Comparison of ENCODE assay signal across 7 mouse cellular contexts in genomic region chr2:73277021-73277708, GRCm38 (mm10). TPM values are rescaled to one million over a fixed set of nuclear protein-coding genes. Genes with fewer than 3 reads are reported as not detected.
DNase-seq lines count a peak whose midpoint lies in the region; ATAC-seq lines count a peak whose summit lies in the region.

No protein-coding gene starts in this region.

- peaks cover 69% of the 10 kb centered on the region for H3K4me1 ChIP-seq in megakaryocyte, embryonic 14.5 days
- H3K4me1 ChIP-seq in embryonic facial prominence, embryonic 10.5 days, result peaks cover 62% of the 10 kb centered on the region
- H3K4me1 ChIP-seq in neural tube, embryonic 12.5 days, result peaks cover 54% of the 10 kb centered on the region

- no peaks in the 10 kb centered on the region for H3K36me3 ChIP-seq in megakaryocyte, embryonic 14.5 days (replicated peaks; ENCODE audit: low read length)
- no peaks in the 10 kb centered on the region for H3K36me3 ChIP-seq in embryonic facial prominence, embryonic 10.5 days (replicated peaks)
- H3K36me3 ChIP-seq in neural tube, embryonic 12.5 days, result no peaks in the 10 kb centered on the region

- no peaks in the 10 kb centered on the region for H3K9me3 ChIP-seq in megakaryocyte, embryonic 14.5 days
- no peaks in the 10 kb centered on the region for H3K9me3 ChIP-seq in embryonic facial prominence, embryonic 10.5 days
- H3K9me3 ChIP-seq in neural tube, embryonic 12.5 days, result no peaks in the 10 kb centered on the region

- H3K4me2 ChIP-seq in neural tube, embryonic 12.5 days (replicated peaks), result peak overlapping the region; percentile 40

- DNase-seq in embryonic facial prominence, embryonic 10.5 days (ENCODE audit: low spot score), result peak; percentile 70
- peak; percentile 57 for DNase-seq in induced T-regulatory cell, adult 2 months (ENCODE audit: low read depth)
- no peak for DNase-seq in urinary bladder, postnatal 14 days (ENCODE audit: low spot score)

- no peak; the same call in 1 of the 2 replicates for ATAC-seq in megakaryocyte, adult 5-6 weeks (ENCODE audit: poor library complexity, severe bottlenecking)
- no peak for ATAC-seq in neural tube, embryonic 12.5 days (ENCODE audit: low FRiP score, low read depth)
- ATAC-seq in activated CD4-positive, CD25-positive, alpha-beta regulatory T cell, adult 4 months, result no peak

- WGBS in embryonic facial prominence, embryonic 10.5 days, result under 1% methylated on average over 38 of the region's 38 CpGs
- under 1% methylated on average over 38 of the region's 38 CpGs for WGBS in neural tube, embryonic 12.5 days

- H3K9ac ChIP-seq in neural tube, embryonic 12.5 days, result 0 out of 2 replicates have a peak overlapping the region, but pooled peaks have one; percentile 38

- peaks cover 88% of the 10 kb centered on the region for H3K27me3 ChIP-seq in megakaryocyte, embryonic 14.5 days (replicated peaks)
- peaks cover 100% of the 10 kb centered on the region for H3K27me3 ChIP-seq in embryonic facial prominence, embryonic 10.5 days (replicated peaks; ENCODE audit: low read depth, poor library complexity, severe bottlenecking)
- peaks cover 75% of the 10 kb centered on the region for H3K27me3 ChIP-seq in neural tube, embryonic 12.5 days (replicated peaks)

- peak overlapping the region; percentile 16; the same call in 1 of the 2 replicates for H3K27ac ChIP-seq in embryonic facial prominence, embryonic 10.5 days (replicated peaks)
- no peak overlapping the region for H3K27ac ChIP-seq in neural tube, embryonic 12.5 days

- H3K4me3 ChIP-seq in megakaryocyte, embryonic 14.5 days (replicated peaks), result peak overlapping the region; percentile 72
- peak overlapping the region; percentile 49 for H3K4me3 ChIP-seq in embryonic facial prominence, embryonic 10.5 days
- H3K4me3 ChIP-seq in neural tube, embryonic 12.5 days, result peak overlapping the region; percentile 23; the same call in 1 of the 2 replicates

RNA-seq across cellular contexts. Expression of gene Sp9, which starts 5.4 kb away (rescaled TPM):
- polyA plus RNA-seq in megakaryocyte, embryonic 14.5 days (2012; ENCODE audit: insufficient read depth, low replicate concordance), result not detected in 2 replicates
- total RNA-seq in megakaryocyte, adult 5-6 weeks (2015), result not detected in 2 replicates
- total RNA-seq in megakaryocyte, adult 5-6 weeks (2017), result not detected in 2 replicates
- 0.39 and 0.67 TPM in 2 replicates for polyA plus RNA-seq in embryonic facial prominence, embryonic 10.5 days (2016; fragmentation: Nextera tagmentation; extraction: Ambion mirVana)
- polyA plus RNA-seq in neural tube, embryonic 12.5 days (2016; fragmentation: Nextera tagmentation; extraction: Ambion mirVana), result 2.2 and 2.7 TPM in 2 replicates
- polyA plus RNA-seq in activated CD4-positive, CD25-positive, alpha-beta regulatory T cell, adult 4 months (2017; shearing (Covaris generic)), result not detected

RNA-seq across cellular contexts. Expression of gene Scrn3, which starts 35.2 kb away (rescaled TPM):
- polyA plus RNA-seq in megakaryocyte, embryonic 14.5 days (2012; ENCODE audit: insufficient read depth, low replicate concordance), result 0.10 TPM in 1 of 2 replicates, not detected in the other
- total RNA-seq in megakaryocyte, adult 5-6 weeks (2015), result 9.0 and 9.5 TPM in 2 replicates
- 8.0 and 15.7 TPM in 2 replicates for total RNA-seq in megakaryocyte, adult 5-6 weeks (2017)
- 14.7 and 15.3 TPM in 2 replicates for polyA plus RNA-seq in embryonic facial prominence, embryonic 10.5 days (2016; fragmentation: Nextera tagmentation; extraction: Ambion mirVana)
- polyA plus RNA-seq in neural tube, embryonic 12.5 days (2016; fragmentation: Nextera tagmentation; extraction: Ambion mirVana), result 11.2 and 12.3 TPM in 2 replicates
- polyA plus RNA-seq in activated CD4-positive, CD25-positive, alpha-beta regulatory T cell, adult 4 months (2017; shearing (Covaris generic)), result 1 to 10 TPM; 5.9 to 7.6 TPM

RNA-seq across cellular contexts. Expression of gene Cir1, which starts 35.3 kb away (rescaled TPM):
- 14.8 TPM in 1 of 2 replicates, not detected in the other for polyA plus RNA-seq in megakaryocyte, embryonic 14.5 days (2012; ENCODE audit: insufficient read depth, low replicate concordance)
- 13.6 and 14.0 TPM in 2 replicates for total RNA-seq in megakaryocyte, adult 5-6 weeks (2015)
- total RNA-seq in megakaryocyte, adult 5-6 weeks (2017), result 15.2 and 17.2 TPM in 2 replicates
- polyA plus RNA-seq in embryonic facial prominence, embryonic 10.5 days (2016; fragmentation: Nextera tagmentation; extraction: Ambion mirVana), result 16.8 and 18.0 TPM in 2 replicates
- 23.9 and 24.6 TPM in 2 replicates for polyA plus RNA-seq in neural tube, embryonic 12.5 days (2016; fragmentation: Nextera tagmentation; extraction: Ambion mirVana)
- polyA plus RNA-seq in activated CD4-positive, CD25-positive, alpha-beta regulatory T cell, adult 4 months (2017; shearing (Covaris generic)), result 10 to 100 TPM; 14.5 to 29.3 TPM

RNA-seq across cellular contexts. Expression of gene Ola1, which starts 58.4 kb away (rescaled TPM):
- 25.8 and 26.7 TPM in 2 replicates for polyA plus RNA-seq in megakaryocyte, embryonic 14.5 days (2012; ENCODE audit: insufficient read depth, low replicate concordance)
- 85.1 and 87.6 TPM in 2 replicates for total RNA-seq in megakaryocyte, adult 5-6 weeks (2015)
- 82.6 and 89.2 TPM in 2 replicates for total RNA-seq in megakaryocyte, adult 5-6 weeks (2017)
- polyA plus RNA-seq in embryonic facial prominence, embryonic 10.5 days (2016; fragmentation: Nextera tagmentation; extraction: Ambion mirVana), result 100 and 101 TPM in 2 replicates
- 84.5 and 86.3 TPM in 2 replicates for polyA plus RNA-seq in neural tube, embryonic 12.5 days (2016; fragmentation: Nextera tagmentation; extraction: Ambion mirVana)
- 100 to 1,000 TPM in 1 of 2 experiments, 10 to 100 TPM in 1; 79.2 to 103 TPM for polyA plus RNA-seq in activated CD4-positive, CD25-positive, alpha-beta regulatory T cell, adult 4 months (2017; shearing (Covaris generic))
